Mouse (Mus musculus): ENCODE measurements around the gene Def8.

Def8 gene

GRCm38 (mm10) chr8:123423441-123423840, at the start of gene Def8:
Def8 (plus strand) TSS chr8:123423527.
- DNase-seq (ENCODE audit: low spot score in 2 of 2), result no peak

GRCm38 (mm10) chr8:123374239-123374578, 49.1 kb upstream of the Def8 start:
- DNase-seq (ENCODE audit: low spot score in 2 of 2), result peak; percentile 87 to 90

GRCm38 (mm10) chr8:123375701-123376100, 47.6 kb upstream of the Def8 start:
- no peak for DNase-seq (ENCODE audit: low spot score in 2 of 2)

GRCm38 (mm10) chr8:123376106-123376505, 47.2 kb upstream of the Def8 start:
- DNase-seq (ENCODE audit: low spot score in 2 of 2), result no peak

GRCm38 (mm10) chr8:123381711-123382110, 41.6 kb upstream of the Def8 start:
- no peak for DNase-seq (ENCODE audit: low spot score in 2 of 2)

GRCm38 (mm10) chr8:123382516-123382915, 40.8 kb upstream of the Def8 start:
- no peak for DNase-seq (ENCODE audit: low spot score in 2 of 2)

GRCm38 (mm10) chr8:123384883-123385540, 38.3 kb upstream of the Def8 start:
- no peak for DNase-seq (ENCODE audit: low spot score in 2 of 2)

- DNase-seq (ENCODE audit: low spot score in 2 of 2), result no peak
Measured at GRCm38 (mm10) chr8:123387041-123387440, 36.3 kb upstream of the Def8 start.

- DNase-seq (ENCODE audit: low spot score in 2 of 2), result no peak
Measured at GRCm38 (mm10) chr8:123387801-123388200, 35.5 kb upstream of the Def8 start.

- DNase-seq (ENCODE audit: low spot score in 2 of 2), result no peak
Measured at GRCm38 (mm10) chr8:123389026-123389425, 34.3 kb upstream of the Def8 start.

- DNase-seq (ENCODE audit: low spot score in 2 of 2), result peak in 1 of 2 experiments; percentile 8
Measured at GRCm38 (mm10) chr8:123398308-123398707, 25.0 kb upstream of the Def8 start.

GRCm38 (mm10) chr8:123401936-123402335, 21.4 kb upstream of the Def8 start:
- no peak for DNase-seq (ENCODE audit: low spot score in 2 of 2)

GRCm38 (mm10) chr8:123402730-123403326, 20.5 kb upstream of the Def8 start:
- no peak for DNase-seq (ENCODE audit: low spot score in 2 of 2)

GRCm38 (mm10) chr8:123404521-123404920, 18.8 kb upstream of the Def8 start:
- DNase-seq (ENCODE audit: low spot score in 2 of 2), result no peak

- DNase-seq (ENCODE audit: low spot score in 2 of 2), result peak in 1 of 2 experiments; percentile 66
Measured at GRCm38 (mm10) chr8:123406786-123407185, 16.5 kb upstream of the Def8 start, which contains the start of gene Mc1r. Mc1r (plus strand) TSS chr8:123407107.

- no peak for DNase-seq (ENCODE audit: low spot score in 2 of 2)
Measured at GRCm38 (mm10) chr8:123407612-123408011, 15.7 kb upstream of the Def8 start.

- no peak for DNase-seq (ENCODE audit: low spot score in 2 of 2)
Measured at GRCm38 (mm10) chr8:123408586-123409544, 14.5 kb upstream of the Def8 start.

GRCm38 (mm10) chr8:123410049-123410587, 13.2 kb upstream of the Def8 start:
- DNase-seq (ENCODE audit: low spot score in 2 of 2), result no peak

GRCm38 (mm10) chr8:123410788-123411187, 12.5 kb upstream of the Def8 start:
- DNase-seq (ENCODE audit: low spot score in 2 of 2), result no peak

GRCm38 (mm10) chr8:123411246-123411645, 12.1 kb upstream of the Def8 start, which contains the start of gene Tubb3:
Tubb3 (plus strand) TSS chr8:123411424.
- peak; percentile 85 to 86 for DNase-seq (ENCODE audit: low spot score in 2 of 2)

GRCm38 (mm10) chr8:123411781-123412327, 11.5 kb upstream of the Def8 start:
- DNase-seq (ENCODE audit: low spot score in 2 of 2), result peak in 1 of 2 experiments; percentile 52

Data from frontal cortex, postnatal 14 days (tissue).